Mouse (Mus musculus): Measurements from ENCODE around the gene Pfdn5.

DNA sequence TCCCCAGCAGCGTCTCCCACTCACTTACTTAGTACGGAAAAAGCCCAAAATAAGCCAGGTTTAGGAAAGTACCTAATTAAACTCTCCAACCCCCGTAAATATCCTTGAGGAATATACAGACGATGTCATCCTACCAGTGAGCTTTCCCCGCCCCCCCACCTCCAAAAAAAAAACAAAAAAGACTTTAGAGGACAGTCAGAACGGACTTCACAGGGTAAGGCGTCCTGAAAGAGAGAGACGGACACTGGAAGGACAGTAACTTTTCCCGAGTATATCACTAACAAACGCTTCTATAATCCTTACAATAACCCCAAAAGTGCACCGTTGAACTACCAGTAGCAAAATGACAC is 25.0 kb downstream of the Pfdn5 start:
- no peak; the same call in 1 of the 2 replicates for TF ChIP-seq POLR2A (IDR thresholded peaks at IDR 0.05; ENCODE audit: low read depth, low read length)
- TF ChIP-seq CTCF (IDR thresholded peaks at IDR 0.05; ENCODE audit: borderline replicate concordance, insufficient read depth, low read length): no peak

Data from embryonic fibroblast, embryonic 13.5 days (primary cell).